Mouse (Mus musculus) megakaryocyte, embryonic 14.5 days (primary cell): ENCODE results near the gene Trmt5. TPM values are rescaled to one million over a fixed set of nuclear protein-coding genes. Genes with fewer than 3 reads are reported as not detected.

Experiments
- H3K27me3 ChIP-seq: replicated peaks from 2 replicates; pipeline ENCODE3; 2012; ENCODE audit warnings: inconsistent platforms
- H3K36me3 ChIP-seq: replicated peaks from 2 replicates; pipeline ENCODE3; 2012; ENCODE audit warnings: low read length, inconsistent platforms, mixed read lengths
- H3K4me1 ChIP-seq: 2 replicates; pipeline ENCODE4 v1.6.1; 2012; ENCODE audit warnings: inconsistent platforms
- H3K4me3 ChIP-seq: replicated peaks from 2 replicates; pipeline ENCODE3; 2012; ENCODE audit warnings: moderate library complexity, mild to moderate bottlenecking, inconsistent platforms
- H3K9me3 ChIP-seq: 2 replicates; pipeline ENCODE4 v1.6.1; 2012; ENCODE audit warnings: inconsistent platforms
- FLI1 ChIP-seq: IDR thresholded peaks from 2 replicates; pipeline ENCODE4 v1.6.1; 2012; ENCODE audit warnings: low read length, inconsistent platforms, mixed read lengths
- GATA1 ChIP-seq: IDR thresholded peaks from 3 replicates; pipeline ENCODE4 v1.6.1; 2012; ENCODE audit warnings: mixed read lengths, low read length, inconsistent platforms, borderline replicate concordance
- polyA plus RNA-seq: library from polyadenylated mRNA; stranded (reverse); fragments of >175 nt; gene quantifications from 2 replicates; pipeline ENCODE4 v1.2.3, GENCODE M21; 2012; ENCODE audit warnings: low replicate concordance; ENCODE audit not compliant: insufficient read depth

Trmt5 gene
- polyA plus RNA-seq = 0.54 TPM in 1 of 2 replicates, not detected in the other

DNA sequence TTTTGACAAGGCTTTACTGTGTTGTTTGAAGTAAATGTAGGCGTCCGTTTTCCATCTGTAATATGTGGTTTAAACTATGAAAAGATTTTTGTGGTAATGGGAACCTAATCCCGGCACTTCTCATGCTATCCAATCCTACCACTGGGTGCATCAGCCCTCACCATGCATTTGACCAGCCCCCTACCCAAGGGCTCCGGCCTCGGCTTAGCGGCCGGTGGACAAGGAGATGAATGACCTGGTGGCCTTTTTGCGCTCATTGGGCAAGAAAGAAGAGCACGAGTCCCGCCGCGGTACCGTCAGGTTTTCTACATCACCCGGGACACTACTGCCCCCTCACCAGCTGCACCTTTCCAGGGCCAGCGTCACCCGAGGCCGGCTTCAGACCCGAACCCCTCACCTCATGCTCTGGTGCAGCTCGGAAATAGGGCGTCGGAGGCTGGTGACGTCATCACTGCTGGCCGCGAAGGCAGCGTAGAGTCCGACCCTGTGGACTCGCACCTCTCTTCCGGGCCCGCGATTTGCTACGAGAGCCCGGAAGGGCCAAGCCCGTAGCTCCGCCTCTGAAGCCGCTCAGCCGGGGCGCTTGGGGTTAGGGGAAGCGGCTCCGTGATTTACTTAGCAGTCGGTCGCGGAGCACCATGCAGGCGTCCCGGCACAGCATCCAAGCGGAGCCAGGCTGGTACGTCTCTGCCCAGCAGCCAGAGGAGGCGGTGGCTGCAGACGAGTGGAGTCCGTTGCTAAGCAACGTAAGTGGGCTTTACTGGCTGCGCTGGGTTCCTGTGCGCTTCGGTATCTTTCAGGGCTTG, at the start of gene Trmt5, which contains the start of gene Slc38a6:
Trmt5 (minus strand) TSS at position 424 of the 806 bp plus-strand sequence.
Slc38a6 (plus strand) TSS at position 493 of the 806 bp plus-strand sequence.
- H3K9me3 ChIP-seq = no peaks in the 10 kb centered on the region
- TF ChIP-seq FLI1 (no peak), GATA1 (no peak)
- peaks cover 53% of the 10 kb centered on the region for H3K4me1 ChIP-seq
- peak within 1 kb of the TSS; percentile 99 for H3K4me3 ChIP-seq
- H3K27me3 ChIP-seq = no peaks in the 10 kb centered on the region
- H3K36me3 ChIP-seq = peaks cover 43% of the 10 kb centered on the region

DNA sequence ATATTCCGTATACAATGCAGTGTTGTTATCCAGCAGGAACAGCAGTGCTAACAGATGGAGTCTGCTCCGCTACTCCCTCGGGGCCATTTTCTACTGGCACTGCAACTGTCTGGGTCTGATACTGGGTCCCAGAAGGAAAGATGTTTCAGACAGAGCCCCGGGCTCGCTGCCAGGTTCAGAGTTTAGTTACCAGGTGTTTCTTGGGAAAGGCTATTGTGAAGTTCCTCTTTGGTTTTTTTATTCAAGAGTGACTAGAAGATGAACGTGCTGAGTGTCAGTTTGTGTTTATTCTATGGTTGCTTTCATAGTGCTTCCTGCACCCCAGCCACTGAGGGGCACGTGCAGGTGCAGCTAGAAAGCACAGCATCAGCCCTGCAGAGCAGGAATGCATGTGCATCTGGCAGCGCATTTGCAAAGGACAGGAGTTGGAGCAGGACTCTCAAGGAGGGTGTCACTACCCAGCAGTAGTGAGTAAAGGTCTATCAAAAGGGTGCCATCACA, 47.6 kb upstream of the Trmt5 start:
- Histone ChIP-seq H3K9me3 (no peaks in the 10 kb centered on the region), H3K36me3 (peaks cover 21% of the 10 kb centered on the region), H3K4me1 (peaks cover 57% of the 10 kb centered on the region), H3K27me3 (no peaks in the 10 kb centered on the region), H3K4me3 (peak overlapping the region; percentile 17)
- TF ChIP-seq GATA1 = no peak
- no peak for TF ChIP-seq FLI1

DNA sequence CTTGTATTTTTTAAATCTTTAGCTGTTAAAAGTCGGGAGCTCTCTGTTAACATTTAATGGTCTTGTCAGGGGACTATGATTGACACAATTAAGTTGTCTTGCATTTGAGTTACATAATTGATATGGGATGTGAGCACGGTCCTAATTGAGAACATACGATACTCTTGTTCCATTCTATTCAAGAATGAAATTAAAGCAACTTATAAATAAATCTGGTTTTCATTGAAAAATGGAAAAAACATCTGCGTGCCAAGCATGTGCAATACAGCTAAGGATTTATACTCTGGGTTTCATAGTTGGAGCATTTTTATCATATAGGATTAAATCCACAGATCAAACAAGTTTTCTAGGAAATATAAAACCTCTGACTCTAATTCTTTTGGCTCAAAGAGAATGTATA, 46.2 kb upstream of the Trmt5 start:
- H3K4me3 ChIP-seq = no peak overlapping the region
- peaks cover 70% of the 10 kb centered on the region for H3K4me1 ChIP-seq
- TF ChIP-seq FLI1 (no peak), GATA1 (no peak)
- H3K36me3 ChIP-seq = peaks cover 21% of the 10 kb centered on the region
- no peaks in the 10 kb centered on the region for H3K9me3 ChIP-seq
- no peaks in the 10 kb centered on the region for H3K27me3 ChIP-seq

DNA sequence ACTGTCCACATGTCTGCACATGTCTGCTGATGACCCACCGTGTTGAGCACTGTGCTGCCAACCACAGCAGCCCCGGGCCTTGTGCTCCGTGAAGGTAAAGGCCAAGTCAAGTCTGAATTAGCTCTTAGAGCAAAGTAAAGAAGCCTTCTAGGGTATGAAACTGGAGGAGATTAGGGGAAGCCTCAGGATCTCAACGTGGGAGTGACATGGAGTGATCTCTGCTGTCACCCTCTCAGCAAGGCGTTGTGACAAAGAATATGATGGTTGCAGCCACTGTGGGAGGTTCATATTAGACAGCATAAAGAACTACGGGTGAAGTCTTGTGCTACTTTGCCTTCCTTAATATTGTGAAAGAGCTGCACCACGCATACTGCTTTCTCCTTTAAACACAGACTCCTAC, 43.7 kb upstream of the Trmt5 start:
- Histone ChIP-seq H3K4me3 (peak overlapping the region; percentile 50), H3K9me3 (no peaks in the 10 kb centered on the region), H3K36me3 (peaks cover 24% of the 10 kb centered on the region), H3K4me1 (peaks cover 68% of the 10 kb centered on the region), H3K27me3 (no peaks in the 10 kb centered on the region)
- TF ChIP-seq GATA1 (no peak), FLI1 (no peak)

DNA sequence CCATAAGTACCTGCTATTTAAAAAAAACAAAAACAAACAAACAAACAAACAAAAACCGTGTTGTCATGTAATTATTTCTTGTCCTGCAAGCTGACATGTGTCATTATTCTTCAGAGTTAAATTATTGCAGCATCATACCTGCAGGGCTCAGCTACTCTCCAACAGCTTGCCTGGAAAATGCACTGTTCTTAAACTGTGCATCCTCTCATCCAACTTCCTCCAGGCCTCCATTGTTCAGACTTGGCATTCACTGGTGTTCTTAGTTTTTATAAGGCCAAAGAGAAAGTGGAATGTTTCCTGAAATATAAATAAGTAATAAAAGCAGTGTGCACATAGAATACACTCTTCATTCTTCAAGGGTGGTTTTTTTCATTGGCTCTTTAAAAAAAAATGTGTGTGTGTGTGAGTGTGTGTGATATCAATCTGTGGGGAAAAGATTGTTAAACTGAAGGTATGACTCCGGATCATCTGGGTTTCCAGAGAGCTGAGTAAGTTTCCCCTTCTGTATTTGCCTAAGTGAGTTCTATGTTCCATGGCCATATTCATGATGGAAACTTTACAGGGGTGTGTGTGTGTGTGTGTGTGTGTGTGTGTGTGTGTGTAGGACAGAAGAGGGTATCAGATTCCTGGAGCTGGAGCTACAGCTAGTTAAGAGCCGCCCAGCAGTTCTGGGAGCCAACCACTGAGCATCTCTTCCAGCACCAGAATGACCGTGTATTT, 42.1 kb upstream of the Trmt5 start:
- peaks cover 73% of the 10 kb centered on the region for H3K4me1 ChIP-seq
- H3K9me3 ChIP-seq = no peaks in the 10 kb centered on the region
- peaks cover 18% of the 10 kb centered on the region for H3K36me3 ChIP-seq
- no peaks in the 10 kb centered on the region for H3K27me3 ChIP-seq
- H3K4me3 ChIP-seq = no peak overlapping the region
- TF ChIP-seq GATA1 (no peak), FLI1 (no peak)

DNA sequence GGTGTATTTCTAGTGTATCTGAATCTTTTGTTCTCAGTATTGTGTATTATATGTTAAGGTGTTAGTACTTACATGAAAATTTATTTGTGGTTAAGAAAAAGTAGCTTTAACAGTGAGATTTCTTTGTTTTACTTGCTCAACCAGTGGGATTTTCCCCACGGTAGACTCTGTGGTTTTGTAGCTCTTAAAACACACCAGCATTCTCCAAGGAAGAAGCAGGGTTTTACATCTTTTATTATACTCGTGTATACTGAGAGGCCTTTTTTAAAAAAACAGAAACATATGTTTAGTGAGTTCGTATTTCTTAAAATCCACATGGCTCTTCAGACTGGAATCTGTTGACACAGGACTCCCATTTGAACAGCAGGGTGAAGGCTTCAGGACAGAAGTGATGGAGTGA, 40.9 kb upstream of the Trmt5 start:
- Histone ChIP-seq H3K4me3 (no peak overlapping the region), H3K27me3 (no peaks in the 10 kb centered on the region), H3K4me1 (peaks cover 83% of the 10 kb centered on the region), H3K36me3 (peaks cover 18% of the 10 kb centered on the region), H3K9me3 (no peaks in the 10 kb centered on the region)
- TF ChIP-seq FLI1 (no peak), GATA1 (no peak)

DNA sequence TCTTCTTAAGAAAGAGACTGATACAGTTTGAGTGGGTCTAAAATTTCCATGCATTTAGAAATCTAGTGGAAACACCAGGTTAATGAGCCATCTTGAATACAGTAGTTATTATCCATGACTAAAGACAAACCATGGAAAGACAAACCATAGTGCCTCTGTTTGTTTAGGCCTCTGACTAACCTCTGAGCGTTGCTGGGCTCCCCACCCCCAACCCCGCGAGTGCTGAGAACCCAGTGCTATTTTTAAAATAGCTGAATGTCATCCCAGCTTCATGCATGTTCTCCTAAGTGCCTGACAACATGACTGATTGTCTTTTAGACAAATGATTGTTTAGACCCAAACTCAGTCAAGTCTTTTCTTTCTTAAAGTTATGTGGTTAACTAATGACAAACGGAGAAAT, 39.1 kb upstream of the Trmt5 start:
- Histone ChIP-seq H3K9me3 (no peaks in the 10 kb centered on the region), H3K4me3 (no peak overlapping the region), H3K27me3 (no peaks in the 10 kb centered on the region), H3K36me3 (peaks cover 16% of the 10 kb centered on the region), H3K4me1 (peaks cover 80% of the 10 kb centered on the region)
- no peak for TF ChIP-seq FLI1
- TF ChIP-seq GATA1 = no peak

DNA sequence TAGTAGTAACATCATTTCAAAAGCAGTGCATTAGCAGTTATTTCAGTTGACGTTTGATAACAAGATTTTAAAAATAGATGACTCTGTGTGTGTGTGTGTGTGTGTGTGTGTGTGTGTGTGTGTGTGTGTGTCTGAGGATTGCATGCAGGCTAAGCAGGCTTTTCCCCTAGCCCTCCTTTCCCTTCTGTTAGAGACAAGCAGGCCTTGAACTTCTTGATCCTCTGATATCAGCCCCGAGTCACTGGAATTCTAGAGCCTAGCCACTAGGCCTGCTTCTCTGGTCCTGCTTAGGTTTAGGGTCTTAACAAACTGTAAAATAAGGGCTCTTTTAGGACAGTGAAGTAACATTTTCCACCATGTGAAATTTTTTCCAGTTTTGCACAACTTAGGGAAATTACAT, 38.7 kb upstream of the Trmt5 start:
- peaks cover 19% of the 10 kb centered on the region for H3K36me3 ChIP-seq
- H3K4me3 ChIP-seq = no peak overlapping the region
- H3K4me1 ChIP-seq = peaks cover 76% of the 10 kb centered on the region
- no peak for TF ChIP-seq FLI1
- no peak for TF ChIP-seq GATA1
- no peaks in the 10 kb centered on the region for H3K9me3 ChIP-seq
- H3K27me3 ChIP-seq = no peaks in the 10 kb centered on the region

DNA sequence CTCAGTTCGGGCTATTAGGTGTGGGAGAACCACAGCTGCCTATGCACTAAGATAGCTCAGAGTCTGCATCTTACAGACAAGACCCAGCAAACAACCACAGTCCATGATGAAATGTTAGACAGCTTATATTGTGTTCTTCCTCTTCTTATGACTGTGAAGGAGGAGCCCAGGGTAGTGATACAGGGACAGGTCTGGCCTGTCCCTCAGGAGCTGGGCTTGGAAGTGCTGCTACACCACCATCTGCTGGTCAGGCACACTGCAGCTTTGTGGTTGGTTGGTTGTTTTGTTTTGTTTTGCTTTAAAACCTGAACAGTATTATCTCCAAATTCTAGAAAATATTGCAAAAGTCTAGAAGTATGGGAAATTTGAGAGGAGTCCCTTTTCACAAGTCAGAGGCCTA, 38.2 kb upstream of the Trmt5 start:
- Histone ChIP-seq H3K36me3 (peaks cover 16% of the 10 kb centered on the region), H3K4me3 (no peak overlapping the region), H3K9me3 (no peaks in the 10 kb centered on the region), H3K4me1 (peaks cover 71% of the 10 kb centered on the region), H3K27me3 (no peaks in the 10 kb centered on the region)
- TF ChIP-seq FLI1 (no peak), GATA1 (no peak)

DNA sequence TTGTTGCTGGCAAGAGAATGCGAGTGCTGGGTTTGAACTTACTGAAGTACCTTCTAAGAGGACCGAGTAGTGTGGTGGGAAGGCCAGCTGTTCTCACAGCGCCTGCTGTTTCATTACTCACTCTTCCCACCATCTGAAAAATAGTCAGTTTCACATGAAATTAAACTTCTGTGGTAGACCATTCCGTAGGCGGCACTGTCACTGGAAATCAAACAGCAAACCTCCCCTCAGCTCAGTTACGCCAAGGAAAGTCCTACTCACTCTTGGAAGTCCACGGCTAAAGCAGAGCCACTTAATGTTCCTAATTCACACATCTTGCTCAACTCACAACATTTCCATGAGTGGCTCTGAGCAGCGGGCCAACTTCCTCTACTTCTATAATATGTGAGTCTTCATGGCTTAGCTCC, 37.7 kb upstream of the Trmt5 start:
- Histone ChIP-seq H3K27me3 (no peaks in the 10 kb centered on the region), H3K4me3 (no peak overlapping the region), H3K9me3 (no peaks in the 10 kb centered on the region), H3K4me1 (peaks cover 70% of the 10 kb centered on the region), H3K36me3 (peaks cover 16% of the 10 kb centered on the region)
- TF ChIP-seq GATA1 (no peak), FLI1 (no peak)
